Mouse (Mus musculus): Measurements from ENCODE around the gene Slc9a3r2.
"Not testable (repeated sequence)": the region's sequence is repeated elsewhere in the genome, so short reads cannot be mapped to it uniquely, and the experiment has no call there.

Gene Slc9a3r2

GRCm38 (mm10) chr17:24667011-24667410 is 16.9 kb upstream of the Slc9a3r2 start:
- DNase-seq: not testable (repeated sequence)

GRCm38 (mm10) chr17:24658017-24658758 is 8.1 kb upstream of the Slc9a3r2 start, which contains the start of gene Npw:
Npw (minus strand) TSS chr17:24658457.
- no peak for DNase-seq

DNA sequence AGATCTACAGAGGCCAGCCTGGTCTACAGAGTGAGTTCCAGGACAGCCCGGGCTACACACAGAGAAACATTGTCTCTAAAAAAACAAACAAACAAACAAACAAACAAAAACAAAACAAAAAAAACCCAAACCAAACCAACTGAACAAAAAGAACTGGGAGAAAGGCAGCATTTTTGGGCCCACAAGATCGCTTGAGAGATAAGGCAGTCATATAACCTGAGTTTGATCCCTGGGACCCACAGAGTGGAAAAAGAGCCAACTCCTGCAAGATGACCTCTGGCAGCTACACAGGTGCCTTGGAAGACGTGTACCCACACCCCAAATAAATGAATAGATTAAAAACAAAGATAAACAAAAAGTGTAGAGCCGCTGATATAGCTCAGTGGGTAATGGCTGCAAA is 4.8 kb upstream of the Slc9a3r2 start:
- no peak for DNase-seq

GRCm38 (mm10) chr17:24653967-24654710 is 4.0 kb upstream of the Slc9a3r2 start:
- peak; percentile 82 to 89 for DNase-seq

- DNase-seq: no peak
Observed at GRCm38 (mm10) chr17:24651835-24652234, 1.7 kb upstream of the Slc9a3r2 start.

DNA sequence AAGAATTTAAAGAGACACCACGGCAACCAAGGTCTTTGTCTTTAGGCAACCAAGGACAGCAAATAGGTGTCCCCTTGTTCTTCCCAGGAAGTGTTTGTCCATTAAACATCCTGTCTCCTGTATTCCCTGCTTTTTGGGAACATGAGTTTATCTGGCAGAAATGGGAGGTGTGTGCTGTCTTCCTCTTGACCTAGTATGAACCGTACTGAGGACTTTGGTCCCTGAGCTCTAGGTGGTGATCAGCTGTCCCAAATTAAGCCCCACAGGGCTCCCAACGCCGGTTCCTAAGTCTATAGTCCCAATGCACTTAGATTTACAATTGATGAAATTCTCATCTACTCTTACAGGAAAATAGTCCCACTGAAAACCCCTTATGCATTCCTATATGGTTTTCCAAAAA is 639 bp upstream of the Slc9a3r2 start:
- no peak for DNase-seq

- DNase-seq: peak; percentile 81 to 82
Observed at GRCm38 (mm10) chr17:24649581-24650069, 502 bp downstream of the Slc9a3r2 start.

DNA sequence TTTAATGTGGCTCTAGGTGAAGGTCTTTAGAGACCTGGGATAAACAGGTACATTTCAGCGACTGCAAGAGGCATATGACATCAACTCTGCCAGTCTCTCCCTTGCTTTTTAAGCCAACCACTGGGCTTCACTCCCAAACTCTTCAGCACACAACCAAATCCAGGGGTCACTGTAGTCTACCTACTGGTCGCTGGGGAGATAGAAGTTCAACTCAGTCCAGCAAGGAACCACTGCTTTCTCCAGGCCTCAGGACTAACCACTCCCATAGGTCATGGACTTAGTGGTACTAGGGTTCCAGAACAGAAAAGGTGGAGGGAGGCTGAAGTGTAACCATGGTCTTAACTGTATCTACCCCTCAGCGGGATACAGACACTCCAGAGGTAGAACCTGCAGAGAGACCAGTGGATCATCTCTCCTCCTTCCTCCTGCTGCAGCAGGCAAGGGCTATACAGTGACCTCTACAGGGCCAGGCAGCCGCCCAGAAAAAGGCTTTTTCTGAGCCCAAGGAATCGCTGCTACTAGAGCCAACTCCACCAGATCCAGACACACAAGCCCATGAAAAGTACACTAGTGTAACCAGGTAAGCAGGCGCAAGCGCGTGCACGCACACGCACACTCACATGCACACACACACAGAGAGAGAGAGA is 1.3 kb downstream of the Slc9a3r2 start:
- peak; percentile 67 to 68 for DNase-seq

- peak; percentile 54 to 61 for DNase-seq
Observed at GRCm38 (mm10) chr17:24647493-24647892, 2.6 kb downstream of the Slc9a3r2 start.

GRCm38 (mm10) chr17:24646381-24646780 is 3.7 kb downstream of the Slc9a3r2 start:
- DNase-seq: no peak

DNA sequence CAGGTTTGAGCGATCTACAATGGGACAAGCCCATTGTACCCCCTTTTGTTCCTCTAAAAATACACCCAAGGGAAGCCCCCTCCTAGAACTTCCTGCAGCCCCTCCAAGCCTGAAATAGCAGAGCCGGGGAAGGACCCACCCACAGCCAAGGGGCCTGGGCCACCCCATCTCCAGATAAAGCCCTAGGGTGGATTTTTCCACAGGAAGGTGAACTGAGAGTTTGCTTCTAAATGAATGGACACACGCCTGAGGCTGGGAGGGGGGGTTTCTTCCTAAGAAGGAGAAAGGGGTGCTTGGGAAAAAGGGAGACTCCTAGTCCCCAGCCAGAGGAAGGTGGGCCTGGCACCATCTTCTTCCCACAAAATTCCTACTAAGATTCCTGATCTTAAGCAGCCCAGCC is 4.2 kb downstream of the Slc9a3r2 start:
- no peak for DNase-seq

DNA sequence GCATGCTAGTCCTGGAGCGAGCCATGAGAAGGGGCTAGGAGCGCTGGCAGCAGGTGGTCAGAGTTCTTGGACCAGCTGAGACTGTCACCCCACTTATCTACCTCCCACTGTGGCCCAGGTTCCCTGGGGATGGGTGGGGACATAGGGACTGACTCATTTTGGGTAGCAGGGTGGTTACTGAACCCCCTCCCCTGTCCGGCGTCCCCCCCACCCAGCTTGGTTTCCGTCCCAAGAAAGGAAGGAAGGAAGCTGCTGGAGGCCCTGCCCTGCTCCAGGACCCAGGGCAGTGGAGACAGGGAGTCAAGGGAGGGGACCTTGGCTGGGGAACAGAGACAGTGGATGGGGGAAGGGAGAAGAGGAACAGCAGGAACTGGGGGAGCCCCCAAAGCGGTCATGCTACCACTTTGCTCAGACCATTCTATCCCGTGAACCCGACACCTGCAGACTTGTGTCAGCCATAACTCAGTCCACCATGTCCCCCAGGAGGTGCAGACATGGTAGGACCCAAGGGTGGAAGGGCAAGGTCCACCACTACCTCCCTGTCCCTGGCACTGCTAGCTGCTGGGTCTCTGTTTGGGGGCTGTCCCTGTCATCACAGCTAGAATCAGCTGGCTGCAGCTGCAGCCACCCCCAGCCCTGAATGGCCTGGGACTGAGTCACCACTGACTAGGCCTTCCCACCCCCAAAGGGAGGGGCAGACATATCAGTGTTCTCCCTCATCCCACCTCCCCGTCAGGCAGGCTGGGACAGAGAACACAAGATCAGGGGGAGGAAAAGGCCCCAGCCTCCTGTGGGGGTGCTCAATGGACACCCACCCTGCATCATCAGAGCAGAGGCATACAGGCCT is 5.0 kb downstream of the Slc9a3r2 start:
- no peak for DNase-seq

- no peak for DNase-seq
Observed at GRCm38 (mm10) chr17:24644030-24644715, 6.0 kb downstream of the Slc9a3r2 start.

- no peak for DNase-seq
Observed at GRCm38 (mm10) chr17:24642791-24643343, 7.3 kb downstream of the Slc9a3r2 start.

DNA sequence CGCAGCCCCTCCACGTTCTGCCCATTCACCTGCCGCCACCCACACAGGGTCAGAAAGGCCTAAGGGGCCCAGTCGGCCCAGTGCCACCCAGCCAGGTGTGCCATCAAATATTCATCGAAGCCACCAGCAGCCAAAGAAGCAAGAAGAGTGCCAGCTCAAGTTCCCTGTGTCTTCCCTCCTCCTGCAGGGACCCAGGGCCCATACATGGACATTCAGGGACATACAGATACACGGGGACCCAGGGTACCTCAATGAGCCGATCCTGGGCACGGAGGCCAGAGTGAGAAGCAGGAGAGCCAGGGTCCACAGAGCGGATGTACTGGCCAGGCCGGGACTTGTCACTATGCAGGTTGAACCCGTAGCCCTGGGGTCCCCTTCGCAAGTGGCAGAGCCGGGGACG is 8.2 kb downstream of the Slc9a3r2 start:
- no peak for DNase-seq

- no peak for DNase-seq
Observed at GRCm38 (mm10) chr17:24640581-24640980, 9.5 kb downstream of the Slc9a3r2 start.

- no peak for DNase-seq
Observed at GRCm38 (mm10) chr17:24640119-24640518, 10.0 kb downstream of the Slc9a3r2 start.

GRCm38 (mm10) chr17:24639571-24639988 is 10.5 kb downstream of the Slc9a3r2 start:
- no peak for DNase-seq

GRCm38 (mm10) chr17:24638840-24639239 is 11.3 kb downstream of the Slc9a3r2 start:
- DNase-seq: no peak

GRCm38 (mm10) chr17:24638214-24638613 is 11.9 kb downstream of the Slc9a3r2 start:
- DNase-seq: peak in 1 of 2 experiments; percentile 48

DNA sequence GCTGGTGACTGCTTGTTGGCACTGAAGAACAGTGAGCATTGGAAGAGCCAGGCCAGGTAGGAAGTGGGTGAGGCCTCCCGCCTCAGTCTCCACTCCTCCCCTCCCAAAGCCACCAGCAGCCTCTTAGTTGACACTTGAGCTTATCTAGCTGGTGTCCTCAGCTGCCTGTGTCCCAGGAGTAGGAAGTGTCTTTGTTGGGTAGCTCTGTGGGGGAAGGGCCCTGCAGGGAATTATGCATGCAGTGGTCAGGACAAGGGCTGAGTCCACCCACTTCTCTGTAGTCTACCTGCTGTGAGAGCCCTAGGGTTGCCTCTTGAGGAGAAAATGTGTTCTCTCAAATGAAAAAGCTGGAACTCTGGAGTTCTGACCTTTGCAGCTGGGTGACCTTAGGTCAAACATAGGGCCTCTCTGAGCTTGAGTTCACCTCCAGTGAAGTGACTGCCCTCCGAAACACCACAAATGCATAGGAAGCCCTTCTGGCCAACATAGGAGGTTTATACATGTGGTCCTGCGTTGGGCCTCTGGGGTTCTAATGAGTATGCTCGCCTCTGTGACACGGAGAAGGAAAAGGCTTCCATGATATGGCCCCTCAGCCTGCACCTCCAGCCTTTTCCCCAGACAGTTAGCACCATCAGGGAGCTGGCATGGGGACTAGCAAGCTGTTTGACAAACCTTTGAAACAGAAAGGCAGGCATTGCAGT is 13.2 kb downstream of the Slc9a3r2 start:
- no peak for DNase-seq

All from cerebellum, postnatal 25 days (tissue).